Mouse (Mus musculus) brain, embryonic 14.5 days (tissue): Measurements from ENCODE around the gene Trmt2a.

ENCODE experiments used
- CTCF ChIP-seq: fragments of 200-500 bp; IDR thresholded peaks from 2 replicates; pipeline ENCODE4 v1.5.1; 2012; ENCODE audit warnings: inconsistent platforms, mild to moderate bottlenecking, moderate library complexity, borderline replicate concordance; ENCODE audit not compliant: insufficient read depth, insufficient read length; ENCODE audit errors: extremely low read depth
- POLR2A ChIP-seq: fragments of 200-500 bp; IDR thresholded peaks from 2 replicates; pipeline ENCODE4 v1.6.1; 2012; ENCODE audit warnings: mild to moderate bottlenecking, inconsistent platforms, borderline replicate concordance; ENCODE audit not compliant: poor library complexity, insufficient read depth, insufficient read length, severe bottlenecking; ENCODE audit errors: extremely low read depth

DNA sequence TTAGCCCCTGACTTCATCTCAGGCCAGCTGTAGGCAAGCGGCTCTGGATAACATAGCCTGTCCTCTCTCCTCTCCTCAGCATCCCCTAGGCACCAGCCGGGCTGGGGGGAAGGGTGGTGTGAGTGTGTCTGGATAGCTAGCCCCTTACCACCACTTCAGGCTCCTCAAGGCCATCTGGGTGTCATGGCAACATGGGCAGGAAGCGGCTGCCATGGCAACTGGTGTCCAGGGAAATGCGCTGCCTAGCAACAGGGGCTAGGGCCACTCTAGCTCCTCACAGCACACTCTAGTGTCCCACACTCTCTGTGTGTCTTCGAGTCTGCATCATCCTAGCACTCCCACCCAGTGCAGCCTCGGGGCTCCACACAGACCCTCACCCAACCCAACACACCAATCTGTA, 34.8 kb upstream of the Trmt2a start:
- no peak for TF ChIP-seq POLR2A
- TF ChIP-seq CTCF = no peak
